Mouse (Mus musculus) bone marrow macrophage, adult 2 months (primary cell): ENCODE results near the gene Ckmt1.

ENCODE experiments used
- CTCF ChIP-seq: IDR thresholded peaks from 2 replicates; pipeline ENCODE4 v1.5.1; 2012; ENCODE audit warnings: low read depth, mild to moderate bottlenecking, low read length, moderate library complexity
- POLR2A ChIP-seq: IDR thresholded peaks from 2 replicates; pipeline ENCODE4 v1.6.1; 2012; ENCODE audit warnings: mild to moderate bottlenecking, low read depth, low read length, borderline replicate concordance

DNA sequence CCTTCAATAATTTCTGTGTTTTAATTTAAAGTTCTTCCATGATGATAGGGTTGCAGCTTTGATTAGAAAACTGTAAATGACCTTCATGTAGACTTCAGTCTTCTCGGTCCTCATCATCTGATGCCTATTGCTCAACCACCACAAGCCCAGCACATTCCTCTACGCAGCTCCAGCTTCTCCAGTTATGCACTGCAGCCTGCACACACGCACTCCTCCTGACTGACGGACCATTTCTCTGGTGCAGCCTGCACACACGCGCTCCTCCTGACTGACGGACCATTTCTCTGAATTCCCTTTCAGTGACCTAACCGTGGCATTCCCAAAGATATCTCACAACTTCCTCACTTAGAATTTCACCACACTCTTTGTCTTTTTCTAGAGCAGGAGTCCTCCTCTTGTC lies 4.4 kb upstream of the Ckmt1 start:
- TF ChIP-seq CTCF: no peak
- TF ChIP-seq POLR2A: no peak
